Mouse (Mus musculus): Measurements from ENCODE around the gene Ptov1. TPM values are rescaled to one million over a fixed set of nuclear protein-coding genes. Genes with fewer than 3 reads are reported as not detected.

Gene Ptov1
- total and polyA plus RNA-seq, 2 experiments from 2014 or later, result 498 to 513 TPM

DNA sequence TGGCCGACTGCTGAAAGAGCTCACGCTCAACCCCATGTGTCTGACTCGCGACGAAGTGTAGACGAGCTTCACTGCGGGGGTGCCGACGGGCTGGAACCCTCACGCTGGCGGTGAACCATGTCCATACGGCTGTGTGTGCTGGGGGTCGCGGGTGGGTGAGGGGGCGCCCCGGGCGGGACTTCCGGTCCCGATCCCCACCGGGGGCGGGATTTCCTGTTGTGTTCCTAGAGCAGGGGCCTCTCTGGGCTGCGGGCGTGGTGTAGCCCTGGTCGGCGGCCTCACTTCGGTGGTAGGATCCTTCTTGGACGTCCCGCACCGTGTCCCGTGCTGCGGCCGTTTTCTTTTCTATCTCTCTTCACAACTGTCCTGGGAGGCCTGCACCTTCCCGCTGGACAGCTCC is 19.4 kb downstream of the Ptov1 start:
- Histone ChIP-seq H3K9me3 (ENCODE audit: low read length) (no peaks in the 10 kb centered on the region), H3K4me1 (ENCODE audit: insufficient read depth) (peaks cover 10% of the 10 kb centered on the region; the same call in 1 of the 2 replicates), H3K4me2 (ENCODE audit: low read depth) (peak overlapping the region; percentile 69), H3K27me3 (ENCODE audit: insufficient read depth, low read length) (no peaks in the 10 kb centered on the region), H3K36me3 (ENCODE audit: insufficient read depth) (peaks cover 25% of the 10 kb centered on the region), H3K4me3 (ENCODE audit: low read depth, low read length) (peak overlapping the region; percentile 66), H3K27ac (ENCODE audit: low read depth, low read length) (peak overlapping the region; percentile 98), H3K9ac (peak overlapping the region; percentile 75)
- WGBS, result 2% methylated on average over 31 of the region's 33 CpGs
- peak; percentile 84 for DNase-seq
- ATAC-seq, result peak; percentile 34
- no peak for TF ChIP-seq CTCF (IDR thresholded peaks at IDR 0.05; ENCODE audit: low read depth)

DNA sequence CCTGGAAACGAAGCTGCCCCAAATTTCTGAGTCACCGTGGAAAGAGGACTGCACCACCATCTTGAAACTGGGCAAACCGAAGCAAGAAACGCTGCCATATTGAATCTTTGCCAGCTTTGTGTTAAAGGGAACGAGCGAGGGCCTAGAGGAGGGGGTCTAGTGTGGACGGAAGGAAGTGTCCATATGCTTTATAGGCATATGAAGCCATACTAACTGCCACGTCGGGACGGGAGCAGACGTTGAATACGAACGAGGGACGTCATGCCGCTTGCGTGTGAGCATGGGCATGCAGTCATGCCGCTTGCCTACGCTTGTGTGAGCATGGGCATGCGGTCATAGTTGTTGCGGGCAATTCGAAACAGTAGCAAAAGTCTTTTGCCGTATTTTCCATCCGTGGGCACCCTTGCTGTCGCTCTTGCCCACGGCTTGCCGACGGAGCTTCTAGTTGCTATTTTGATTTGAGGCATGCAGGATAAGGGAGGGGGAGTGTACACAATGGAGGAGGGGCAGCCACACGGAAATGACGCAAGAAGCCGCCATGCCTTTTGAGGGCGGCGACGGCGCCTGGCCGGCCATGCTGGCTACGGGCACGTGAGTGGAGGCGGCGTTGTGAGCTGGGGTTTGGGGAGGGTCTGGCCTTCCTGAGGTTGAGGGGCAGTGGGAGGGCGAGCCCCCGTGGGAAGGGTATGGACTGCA is 20.0 kb downstream of the Ptov1 start:
- TF ChIP-seq CTCF (IDR thresholded peaks at IDR 0.05; ENCODE audit: low read depth), result no peak
- Histone ChIP-seq H3K27ac (ENCODE audit: low read depth, low read length) (peak overlapping the region; percentile 98), H3K9me3 (ENCODE audit: low read length) (no peaks in the 10 kb centered on the region), H3K4me3 (ENCODE audit: low read depth, low read length) (peak overlapping the region; percentile 66), H3K4me2 (ENCODE audit: low read depth) (peak overlapping the region; percentile 69), H3K9ac (peak overlapping the region; percentile 75), H3K4me1 (ENCODE audit: insufficient read depth) (peaks cover 10% of the 10 kb centered on the region; the same call in 1 of the 2 replicates), H3K27me3 (ENCODE audit: insufficient read depth, low read length) (no peaks in the 10 kb centered on the region), H3K36me3 (ENCODE audit: insufficient read depth) (peaks cover 31% of the 10 kb centered on the region)
- ATAC-seq (peak; percentile 77), DNase-seq (peak; percentile 98)
- 1% methylated on average over 41 of the region's 41 CpGs for WGBS

DNA sequence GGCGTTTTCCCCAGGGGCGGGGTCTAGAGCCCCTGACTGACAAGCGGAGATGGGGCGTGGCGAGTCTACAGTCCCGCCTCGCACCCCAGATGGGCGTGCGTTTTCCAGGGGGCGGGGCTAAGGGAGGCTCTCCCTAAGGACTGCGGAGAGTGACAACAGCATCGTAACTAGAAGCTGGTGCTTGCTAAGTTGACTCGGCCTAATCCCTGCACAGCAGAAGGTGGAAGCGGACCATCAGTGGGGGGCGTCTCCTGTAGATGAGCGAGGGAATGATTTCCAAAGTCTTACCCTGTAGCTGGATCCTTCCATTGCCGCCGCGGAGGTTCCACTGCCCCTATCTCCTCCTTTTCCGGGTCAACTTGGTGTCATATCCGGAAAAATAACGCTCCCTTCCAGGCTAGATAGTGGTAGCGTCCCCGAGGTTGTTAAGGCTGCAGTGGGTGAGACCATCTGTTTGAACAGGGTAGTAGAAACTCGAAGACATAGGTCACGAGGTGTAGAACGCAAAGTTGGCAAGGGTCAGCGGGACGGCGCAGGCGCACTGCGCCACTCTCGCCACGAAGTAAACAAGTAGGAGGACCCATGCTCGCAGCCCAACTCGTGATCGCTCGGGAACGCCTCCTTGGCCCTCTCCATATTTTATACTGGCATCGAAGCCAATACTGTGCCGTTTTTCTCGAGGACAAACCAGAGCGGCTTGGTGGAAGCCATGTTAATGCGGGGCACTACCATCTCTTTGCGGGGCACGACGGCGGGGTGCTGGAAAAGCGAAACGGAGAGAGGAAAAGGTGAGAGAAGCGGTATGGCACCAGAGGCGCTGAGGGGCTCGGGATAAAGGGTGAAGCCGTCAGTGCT is 20.8 kb downstream of the Ptov1 start, which contains the start of the genes Akt1s1 and Tbc1d17:
Gene Akt1s1, plus strand, starts transcription at position 431 of the 855 bp plus-strand sequence.
Gene Tbc1d17, minus strand, starts transcription at position 519 of the 855 bp plus-strand sequence.
- H3K4me3 ChIP-seq (ENCODE audit: low read depth, low read length), result peak within 1 kb of the TSS; percentile 66
- WGBS, result under 1% methylated on average over 54 of the region's 54 CpGs
- peaks cover 10% of the 10 kb centered on the region; the same call in 1 of the 2 replicates for H3K4me1 ChIP-seq (ENCODE audit: insufficient read depth)
- no peaks in the 10 kb centered on the region for H3K9me3 ChIP-seq (ENCODE audit: low read length)
- ATAC-seq (peak; percentile 89), DNase-seq (peak; percentile 100)
- peaks cover 39% of the 10 kb centered on the region for H3K36me3 ChIP-seq (ENCODE audit: insufficient read depth)
- H3K4me2 ChIP-seq (ENCODE audit: low read depth), result peak within 1 kb of the TSS; percentile 69
- no peak for TF ChIP-seq CTCF (IDR thresholded peaks at IDR 0.05; ENCODE audit: low read depth)
- no peaks in the 10 kb centered on the region for H3K27me3 ChIP-seq (ENCODE audit: insufficient read depth, low read length)
- H3K9ac ChIP-seq, result peak within 1 kb of the TSS; percentile 75
- H3K27ac ChIP-seq (ENCODE audit: low read depth, low read length), result peak within 1 kb of the TSS; percentile 98

DNA sequence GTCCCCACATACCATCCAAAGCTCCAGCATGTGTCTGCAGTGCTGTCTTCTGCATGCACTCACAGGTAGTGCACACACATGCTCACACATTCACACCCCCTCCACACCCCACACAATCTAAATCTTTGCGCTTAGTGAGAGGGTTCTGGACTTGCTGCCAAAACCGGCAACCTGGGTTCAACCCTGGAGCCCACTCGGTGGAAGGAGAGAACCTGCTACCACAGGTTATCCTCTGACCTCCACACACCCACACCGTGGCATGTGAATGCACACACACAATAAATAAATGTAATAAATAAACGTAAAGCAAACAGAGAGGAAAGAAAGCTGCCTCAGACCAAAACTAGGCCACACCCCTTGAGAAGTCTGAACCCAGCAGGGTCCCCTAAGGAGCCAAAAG is 21.8 kb downstream of the Ptov1 start:
- H3K9ac ChIP-seq, result peak overlapping the region; percentile 56; the same call in 1 of the 2 replicates
- DNase-seq (no peak), ATAC-seq (no peak)
- peak overlapping the region; percentile 66 for H3K4me3 ChIP-seq (ENCODE audit: low read depth, low read length)
- no peak overlapping the region for H3K27ac ChIP-seq (ENCODE audit: low read depth, low read length)
- whole genome bisulfite sequencing, result 85% methylated on average over 5 of the region's 5 CpGs
- H3K4me1 ChIP-seq (ENCODE audit: insufficient read depth), result peaks cover 10% of the 10 kb centered on the region; the same call in 1 of the 2 replicates
- no peaks in the 10 kb centered on the region for H3K9me3 ChIP-seq (ENCODE audit: low read length)
- peak overlapping the region; percentile 65 for H3K4me2 ChIP-seq (ENCODE audit: low read depth)
- TF ChIP-seq CTCF (IDR thresholded peaks at IDR 0.05; ENCODE audit: low read depth), result no peak
- H3K36me3 ChIP-seq (ENCODE audit: insufficient read depth), result peaks cover 43% of the 10 kb centered on the region
- H3K27me3 ChIP-seq (ENCODE audit: insufficient read depth, low read length), result no peaks in the 10 kb centered on the region

DNA sequence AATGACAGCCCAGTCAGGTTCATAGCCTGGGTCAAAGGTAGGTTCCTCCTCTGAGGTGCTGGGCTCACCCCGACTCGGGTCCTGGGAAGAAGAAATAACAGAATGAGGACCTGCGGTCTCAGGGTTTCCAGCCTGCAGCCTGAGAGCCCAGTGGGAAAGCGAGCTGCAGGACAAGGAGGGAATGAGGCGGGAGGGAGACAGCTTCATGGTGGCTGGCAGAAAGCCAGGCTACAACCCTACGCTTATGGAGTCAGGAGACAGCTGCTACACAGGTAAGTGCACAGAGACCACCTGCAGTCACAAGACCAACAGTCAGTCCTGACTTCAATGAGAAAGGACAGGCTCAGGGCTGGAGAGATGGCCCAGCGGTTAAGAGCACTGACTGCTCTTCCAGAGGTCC is 22.8 kb downstream of the Ptov1 start:
- no peak for TF ChIP-seq CTCF (IDR thresholded peaks at IDR 0.05; ENCODE audit: low read depth)
- Histone ChIP-seq H3K9me3 (ENCODE audit: low read length) (no peaks in the 10 kb centered on the region), H3K27me3 (ENCODE audit: insufficient read depth, low read length) (no peaks in the 10 kb centered on the region), H3K4me1 (ENCODE audit: insufficient read depth) (peaks cover 10% of the 10 kb centered on the region; the same call in 1 of the 2 replicates), H3K27ac (ENCODE audit: low read depth, low read length) (no peak overlapping the region), H3K4me2 (ENCODE audit: low read depth) (no peak overlapping the region), H3K9ac (no peak overlapping the region), H3K4me3 (ENCODE audit: low read depth, low read length) (no peak overlapping the region), H3K36me3 (ENCODE audit: insufficient read depth) (peaks cover 51% of the 10 kb centered on the region)
- ATAC-seq, result no peak
- DNase-seq, result no peak
- WGBS, result 90% methylated on average over 7 of the region's 7 CpGs

DNA sequence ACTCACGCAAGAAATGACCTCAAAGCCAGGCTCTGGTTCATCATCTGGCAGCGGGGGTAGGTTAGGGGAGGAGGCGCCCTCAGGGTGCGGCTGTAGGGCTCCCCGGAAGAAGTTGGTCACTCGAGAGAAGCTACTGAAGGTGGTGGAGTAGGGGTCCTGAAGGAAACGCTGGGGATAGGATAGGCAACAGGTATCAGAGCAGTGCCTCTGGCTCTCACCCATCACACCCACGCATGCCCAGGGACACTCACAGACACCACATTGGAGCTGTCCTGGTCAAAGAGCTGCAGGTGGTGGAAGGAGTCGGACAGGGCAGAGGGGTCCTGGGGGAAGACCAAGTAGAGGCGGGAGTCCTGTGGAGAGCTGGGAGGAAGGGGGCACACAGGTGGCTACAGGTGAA is 24.6 kb downstream of the Ptov1 start:
- H3K27ac ChIP-seq (ENCODE audit: low read depth, low read length), result no peak overlapping the region
- no peak overlapping the region for H3K9ac ChIP-seq
- H3K4me1 ChIP-seq (ENCODE audit: insufficient read depth), result peaks cover 6% of the 10 kb centered on the region; the same call in 1 of the 2 replicates
- no peak overlapping the region for H3K4me3 ChIP-seq (ENCODE audit: low read depth, low read length)
- H3K4me2 ChIP-seq (ENCODE audit: low read depth), result no peak overlapping the region
- H3K9me3 ChIP-seq (ENCODE audit: low read length), result no peaks in the 10 kb centered on the region
- peaks cover 62% of the 10 kb centered on the region for H3K36me3 ChIP-seq (ENCODE audit: insufficient read depth)
- WGBS, result 93% methylated on average over 10 of the region's 10 CpGs
- H3K27me3 ChIP-seq (ENCODE audit: insufficient read depth, low read length), result 0 out of 2 replicates have a peak, but pooled peaks cover 7% of the 10 kb centered on the region
- DNase-seq, result no peak
- TF ChIP-seq CTCF (IDR thresholded peaks at IDR 0.05; ENCODE audit: low read depth), result no peak
- ATAC-seq, result no peak

Measured in forebrain, postnatal 0 days (tissue).